Mouse (Mus musculus) kidney, adult 8-10 months (tissue): ENCODE data around the gene Cyp4a14.
"Not testable (repeated sequence)": the region's sequence is repeated elsewhere in the genome, so short reads cannot be mapped to it uniquely, and the experiment has no call there.

Experiments
- DNase-seq, 2 experiments: peaks; one replicate each; pipeline ENCODE4 v3.0.0; 2022

Gene Cyp4a14

GRCm38 (mm10) chr4:115496001-115496400 is at the start of gene Cyp4a14:
TSS of gene Cyp4a14 (minus strand) at chr4:115496142.
- peak in 1 of 2 experiments; percentile 41 for DNase-seq

- DNase-seq: no peak
Observed at GRCm38 (mm10) chr4:115545101-115545500, 49.2 kb upstream of the Cyp4a14 start.

- no peak for DNase-seq
Observed at GRCm38 (mm10) chr4:115521766-115522165, 25.8 kb upstream of the Cyp4a14 start.

- no peak for DNase-seq
Observed at GRCm38 (mm10) chr4:115519444-115519843, 23.5 kb upstream of the Cyp4a14 start.

GRCm38 (mm10) chr4:115518000-115518399 is 22.1 kb upstream of the Cyp4a14 start, which contains the start of gene Cyp4a10:
TSS of gene Cyp4a10 (plus strand) at chr4:115518264.
- peak; percentile 35 to 69 for DNase-seq

GRCm38 (mm10) chr4:115513964-115514363 is 18.0 kb upstream of the Cyp4a14 start:
- peak; percentile 27 to 82 for DNase-seq

- DNase-seq: peak; percentile 32 to 77
Observed at GRCm38 (mm10) chr4:115497466-115497865, 1.5 kb upstream of the Cyp4a14 start.

GRCm38 (mm10) chr4:115481006-115481652 is 14.8 kb downstream of the Cyp4a14 start:
- DNase-seq: no peak

- DNase-seq: peak; percentile 50 to 57
Observed at GRCm38 (mm10) chr4:115476051-115476450, 19.9 kb downstream of the Cyp4a14 start.

- DNase-seq: not testable (repeated sequence)
Observed at GRCm38 (mm10) chr4:115473585-115473984, 22.4 kb downstream of the Cyp4a14 start.

GRCm38 (mm10) chr4:115452304-115452703 is 43.6 kb downstream of the Cyp4a14 start, which contains the start of gene Cyp4a30b:
TSS of gene Cyp4a30b (plus strand) at chr4:115452604.
- peak in 1 of 2 experiments; percentile 24 for DNase-seq

GRCm38 (mm10) chr4:115450577-115451137 is 45.3 kb downstream of the Cyp4a14 start:
- DNase-seq: peak in 1 of 2 experiments; percentile 39
